Mouse (Mus musculus) cerebellum, adult 11 months (tissue): Measurements from ENCODE around the gene Otud1.

Experiments used
- DNase-seq: peaks from one replicate; pipeline ENCODE4 v3.0.0; 2022

Otud1 gene

GRCm38 (mm10) chr2:19657158-19657874 lies at the start of gene Otud1:
Gene Otud1 (plus strand): TSS chr2:19657752.
- DNase-seq = peak; percentile 97

GRCm38 (mm10) chr2:19607852-19608251 lies 49.7 kb upstream of the Otud1 start:
- no peak for DNase-seq

GRCm38 (mm10) chr2:19608410-19609073 lies 49.0 kb upstream of the Otud1 start:
- DNase-seq = no peak

- DNase-seq = no peak
Measured at GRCm38 (mm10) chr2:19622041-19622440, 35.5 kb upstream of the Otud1 start.

- DNase-seq = no peak
Measured at GRCm38 (mm10) chr2:19627044-19627443, 30.5 kb upstream of the Otud1 start.

GRCm38 (mm10) chr2:19627920-19628608 lies 29.5 kb upstream of the Otud1 start:
- no peak for DNase-seq

- DNase-seq = no peak
Measured at GRCm38 (mm10) chr2:19630544-19630943, 27.0 kb upstream of the Otud1 start.

GRCm38 (mm10) chr2:19633406-19633920 lies 24.1 kb upstream of the Otud1 start:
- DNase-seq = no peak

GRCm38 (mm10) chr2:19645182-19645581 lies 12.4 kb upstream of the Otud1 start:
- no peak for DNase-seq

- DNase-seq = no peak
Measured at GRCm38 (mm10) chr2:19646144-19646543, 11.4 kb upstream of the Otud1 start.

GRCm38 (mm10) chr2:19646910-19647309 lies 10.6 kb upstream of the Otud1 start:
- DNase-seq = no peak

- DNase-seq = peak; percentile 21
Measured at GRCm38 (mm10) chr2:19656436-19656835, 1.1 kb upstream of the Otud1 start.

GRCm38 (mm10) chr2:19657881-19658589 lies 483 bp downstream of the Otud1 start:
- peak; percentile 51 for DNase-seq

- peak; percentile 34 for DNase-seq
Measured at GRCm38 (mm10) chr2:19658661-19659384, 1.3 kb downstream of the Otud1 start.

GRCm38 (mm10) chr2:19660875-19661274 lies 3.3 kb downstream of the Otud1 start:
- DNase-seq = no peak

- DNase-seq = no peak
Measured at GRCm38 (mm10) chr2:19663146-19663848, 5.7 kb downstream of the Otud1 start.

GRCm38 (mm10) chr2:19664147-19664546 lies 6.6 kb downstream of the Otud1 start:
- no peak for DNase-seq

GRCm38 (mm10) chr2:19664555-19665475 lies 7.3 kb downstream of the Otud1 start:
- no peak for DNase-seq

- no peak for DNase-seq
Measured at GRCm38 (mm10) chr2:19665841-19666240, 8.3 kb downstream of the Otud1 start.
